Mouse (Mus musculus): ENCODE results near the gene Arhgef28. TPM values are rescaled to one million over a fixed set of nuclear protein-coding genes. Genes with fewer than 3 reads are reported as not detected.
"Not testable (repeated sequence)": the region's sequence is repeated elsewhere in the genome, so short reads cannot be mapped to it uniquely, and the experiment has no call there.

Gene Arhgef28
- polyA plus RNA-seq, 1 experiment from 2014 or later: 0.74 TPM

GRCm38 (mm10) chr13:98078251-98078650 lies 128.0 kb downstream of the Arhgef28 start:
- DNase-seq (no peak), ATAC-seq (no peak)
- Histone ChIP-seq H3K27me3 (ENCODE audit: insufficient read depth, low read length) (no peaks in the 10 kb centered on the region), H3K27ac (ENCODE audit: low read depth) (no peak overlapping the region), H3K9ac (replicated peaks) (no peak overlapping the region), H3K4me1 (ENCODE audit: insufficient read depth) (no peaks in the 10 kb centered on the region), H3K4me2 (ENCODE audit: low read depth, low read length) (no peak overlapping the region), H3K36me3 (replicated peaks; ENCODE audit: insufficient read depth, low read length) (no peaks in the 10 kb centered on the region), H3K4me3 (ENCODE audit: low read depth, low read length) (no peak overlapping the region), H3K9me3 (ENCODE audit: low read length) (no peaks in the 10 kb centered on the region)
- TF ChIP-seq EP300 (IDR thresholded peaks at IDR 0.05; ENCODE audit: low read depth) (no peak), CTCF (IDR thresholded peaks at IDR 0.05; ENCODE audit: low read depth) (no peak)
- 76% methylated on average over 5 of the region's 5 CpGs for WGBS (ENCODE audit: insufficient replicate concordance)

- no peak overlapping the region for H3K9ac ChIP-seq (replicated peaks)
- no peak for ATAC-seq
- TF ChIP-seq EP300 (IDR thresholded peaks at IDR 0.05; ENCODE audit: low read depth): no peak
- no peak for TF ChIP-seq CTCF (IDR thresholded peaks at IDR 0.05; ENCODE audit: low read depth)
These were observed 129.0 kb downstream of the Arhgef28 start for GRCm38 (mm10) chr13:98077216-98077615.

GRCm38 (mm10) chr13:98074871-98075270 lies 131.4 kb downstream of the Arhgef28 start:
- Histone ChIP-seq H3K4me3 (ENCODE audit: low read depth, low read length) (no peak overlapping the region), H3K4me2 (ENCODE audit: low read depth, low read length) (no peak overlapping the region), H3K9me3 (ENCODE audit: low read length) (no peaks in the 10 kb centered on the region), H3K27ac (ENCODE audit: low read depth) (no peak overlapping the region), H3K27me3 (ENCODE audit: insufficient read depth, low read length) (no peaks in the 10 kb centered on the region), H3K36me3 (replicated peaks; ENCODE audit: insufficient read depth, low read length) (no peaks in the 10 kb centered on the region), H3K9ac (replicated peaks) (no peak overlapping the region), H3K4me1 (ENCODE audit: insufficient read depth) (no peaks in the 10 kb centered on the region)
- 73% methylated on average over 11 of the region's 11 CpGs for WGBS (ENCODE audit: insufficient replicate concordance)
- no peak for DNase-seq
- TF ChIP-seq EP300 (IDR thresholded peaks at IDR 0.05; ENCODE audit: low read depth) (no peak), CTCF (IDR thresholded peaks at IDR 0.05; ENCODE audit: low read depth) (no peak)
- ATAC-seq: no peak

More at GRCm38 (mm10) chr13:98077216-98077615, 129.0 kb downstream of the Arhgef28 start:
- Histone ChIP-seq H3K4me2 (ENCODE audit: low read depth, low read length) (no peak overlapping the region), H3K27me3 (ENCODE audit: insufficient read depth, low read length) (no peaks in the 10 kb centered on the region), H3K9me3 (ENCODE audit: low read length) (no peaks in the 10 kb centered on the region), H3K4me1 (ENCODE audit: insufficient read depth) (no peaks in the 10 kb centered on the region), H3K36me3 (replicated peaks; ENCODE audit: insufficient read depth, low read length) (no peaks in the 10 kb centered on the region), H3K27ac (ENCODE audit: low read depth) (no peak overlapping the region), H3K4me3 (ENCODE audit: low read depth, low read length) (no peak overlapping the region)
- DNase-seq: no peak
- WGBS (ENCODE audit: insufficient replicate concordance): 83% methylated on average over 12 of the region's 12 CpGs

- Histone ChIP-seq H3K9ac (replicated peaks) (no peak overlapping the region), H3K36me3 (replicated peaks; ENCODE audit: insufficient read depth, low read length) (no peaks in the 10 kb centered on the region), H3K27me3 (ENCODE audit: insufficient read depth, low read length) (no peaks in the 10 kb centered on the region), H3K27ac (ENCODE audit: low read depth) (no peak overlapping the region), H3K9me3 (ENCODE audit: low read length) (no peaks in the 10 kb centered on the region), H3K4me1 (ENCODE audit: insufficient read depth) (no peaks in the 10 kb centered on the region), H3K4me2 (ENCODE audit: low read depth, low read length) (no peak overlapping the region), H3K4me3 (ENCODE audit: low read depth, low read length) (no peak overlapping the region)
- DNase-seq: no peak
- WGBS (ENCODE audit: insufficient replicate concordance): 72% methylated on average over 4 of the region's 4 CpGs
- ATAC-seq: no peak
- TF ChIP-seq EP300 (IDR thresholded peaks at IDR 0.05; ENCODE audit: low read depth) (no peak), CTCF (IDR thresholded peaks at IDR 0.05; ENCODE audit: low read depth) (no peak)
These were observed 133.0 kb downstream of the Arhgef28 start for GRCm38 (mm10) chr13:98073190-98073589.

- H3K9me3 ChIP-seq (ENCODE audit: low read length): no peaks in the 10 kb centered on the region
- 46% methylated on average over 6 of the region's 6 CpGs for WGBS (ENCODE audit: insufficient replicate concordance)
- H3K27ac ChIP-seq (ENCODE audit: low read depth): no peak overlapping the region
- H3K36me3 ChIP-seq (replicated peaks; ENCODE audit: insufficient read depth, low read length): no peaks in the 10 kb centered on the region
- ATAC-seq (no peak), DNase-seq (no peak)
- no peak overlapping the region for H3K4me3 ChIP-seq (ENCODE audit: low read depth, low read length)
- TF ChIP-seq CTCF (IDR thresholded peaks at IDR 0.05; ENCODE audit: low read depth): no peak
- TF ChIP-seq EP300 (IDR thresholded peaks at IDR 0.05; ENCODE audit: low read depth): no peak
- H3K9ac ChIP-seq (replicated peaks): no peak overlapping the region
- H3K4me1 ChIP-seq (ENCODE audit: insufficient read depth): no peaks in the 10 kb centered on the region
- H3K4me2 ChIP-seq (ENCODE audit: low read depth, low read length): no peak overlapping the region
- H3K27me3 ChIP-seq (ENCODE audit: insufficient read depth, low read length): no peaks in the 10 kb centered on the region
These were observed 135.8 kb downstream of the Arhgef28 start for GRCm38 (mm10) chr13:98070458-98070857.

- TF ChIP-seq CTCF (IDR thresholded peaks at IDR 0.05; ENCODE audit: low read depth): no peak
- no peak for TF ChIP-seq EP300 (IDR thresholded peaks at IDR 0.05; ENCODE audit: low read depth)
- ATAC-seq: no peak
- 83% methylated on average over 6 of the region's 6 CpGs for WGBS (ENCODE audit: insufficient replicate concordance)
These were observed 136.6 kb downstream of the Arhgef28 start for GRCm38 (mm10) chr13:98069646-98070045.

GRCm38 (mm10) chr13:98062843-98063242 lies 143.4 kb downstream of the Arhgef28 start:
- H3K4me1 ChIP-seq (ENCODE audit: insufficient read depth): no peaks in the 10 kb centered on the region
- no peak overlapping the region for H3K27ac ChIP-seq (ENCODE audit: low read depth)
- no peak overlapping the region for H3K9ac ChIP-seq (replicated peaks)
- ATAC-seq: no peak
- DNase-seq: no peak
- no peak overlapping the region for H3K4me2 ChIP-seq (ENCODE audit: low read depth, low read length)
- H3K27me3 ChIP-seq (ENCODE audit: insufficient read depth, low read length): no peaks in the 10 kb centered on the region
- no peak overlapping the region for H3K4me3 ChIP-seq (ENCODE audit: low read depth, low read length)
- 20% methylated on average over 4 of the region's 4 CpGs for WGBS (ENCODE audit: insufficient replicate concordance)
- H3K9me3 ChIP-seq (ENCODE audit: low read length): no peaks in the 10 kb centered on the region
- no peaks in the 10 kb centered on the region for H3K36me3 ChIP-seq (replicated peaks; ENCODE audit: insufficient read depth, low read length)
- no peak for TF ChIP-seq EP300 (IDR thresholded peaks at IDR 0.05; ENCODE audit: low read depth)
- no peak for TF ChIP-seq CTCF (IDR thresholded peaks at IDR 0.05; ENCODE audit: low read depth)

More at GRCm38 (mm10) chr13:98069646-98070045, 136.6 kb downstream of the Arhgef28 start:
- Histone ChIP-seq H3K4me2 (ENCODE audit: low read depth, low read length) (no peak overlapping the region), H3K27me3 (ENCODE audit: insufficient read depth, low read length) (no peaks in the 10 kb centered on the region), H3K4me3 (ENCODE audit: low read depth, low read length) (no peak overlapping the region), H3K9me3 (ENCODE audit: low read length) (no peaks in the 10 kb centered on the region), H3K9ac (replicated peaks) (no peak overlapping the region), H3K36me3 (replicated peaks; ENCODE audit: insufficient read depth, low read length) (no peaks in the 10 kb centered on the region), H3K27ac (ENCODE audit: low read depth) (no peak overlapping the region), H3K4me1 (ENCODE audit: insufficient read depth) (no peaks in the 10 kb centered on the region)
- DNase-seq: no peak

GRCm38 (mm10) chr13:98060121-98060520 lies 146.1 kb downstream of the Arhgef28 start:
- not testable (repeated sequence) for H3K9me3 ChIP-seq (ENCODE audit: low read length); H3K4me1 ChIP-seq (ENCODE audit: insufficient read depth); H3K9ac ChIP-seq (replicated peaks); H3K4me3 ChIP-seq (ENCODE audit: low read depth, low read length); H3K36me3 ChIP-seq (replicated peaks; ENCODE audit: insufficient read depth, low read length); DNase-seq; H3K4me2 ChIP-seq (ENCODE audit: low read depth, low read length); ATAC-seq; H3K27ac ChIP-seq (ENCODE audit: low read depth); H3K27me3 ChIP-seq (ENCODE audit: insufficient read depth, low read length)
- WGBS (ENCODE audit: insufficient replicate concordance): 90% methylated on average over 1 of the region's 1 CpGs
